Mouse (Mus musculus) kidney, embryonic 15.5 days (tissue): Measurements from ENCODE around the gene Catsperd. TPM values are rescaled to one million over a fixed set of nuclear protein-coding genes. Genes with fewer than 3 reads are reported as not detected.
"Not testable (repeated sequence)": the region's sequence is repeated elsewhere in the genome, so short reads cannot be mapped to it uniquely, and the experiment has no call there.

ENCODE experiments used
- ATAC-seq: fragments of 200-750 bp; cut with Nextera tagmentation; replicated peaks from 2 replicates; pipeline ENCODE4 v1.8.0; 2017; ENCODE audit warnings: moderate TSS enrichment; ENCODE audit not compliant: low FRiP score
- H3K27ac ChIP-seq: fragments of 300-500 bp; sonication (generic); 2 replicates; pipeline ENCODE4 v1.5.1; 2015; ENCODE audit warnings: mild to moderate bottlenecking, inconsistent platforms
- H3K27me3 ChIP-seq: fragments of 300-500 bp; sonication (generic); 2 replicates; pipeline ENCODE4 v1.6.1; 2015; ENCODE audit warnings: inconsistent platforms
- H3K36me3 ChIP-seq: fragments of 300-500 bp; sonication (generic); 2 replicates; pipeline ENCODE4 v1.6.1; 2015; ENCODE audit warnings: inconsistent platforms
- H3K4me1 ChIP-seq: fragments of 300-500 bp; sonication (generic); 2 replicates; pipeline ENCODE4 v1.6.1; 2015; ENCODE audit warnings: inconsistent platforms
- H3K4me2 ChIP-seq: fragments of 300-500 bp; sonication (generic); 2 replicates; pipeline ENCODE4 v1.6.1; 2015; ENCODE audit warnings: moderate library complexity, mild to moderate bottlenecking, inconsistent platforms
- H3K4me3 ChIP-seq: fragments of 300-500 bp; sonication (generic); replicated peaks from 2 replicates; pipeline ENCODE4 v1.5.1; 2015; ENCODE audit warnings: mild to moderate bottlenecking, inconsistent platforms
- H3K9ac ChIP-seq: fragments of 300-500 bp; sonication (generic); 2 replicates; pipeline ENCODE4 v1.6.1; 2015; ENCODE audit warnings: mild to moderate bottlenecking, inconsistent platforms
- H3K9me3 ChIP-seq: fragments of 300-500 bp; sonication (generic); replicated peaks from 2 replicates; pipeline ENCODE4 v1.6.1; 2016; ENCODE audit warnings: inconsistent platforms
- WGBS: fragments of 180-500 bp; shearing (Covaris S2); methylation state at CpG from one replicate; pipeline ENCODE4 v1.1.7; 2015; ENCODE audit warnings: mixed read lengths; 5-methylcytosine and 5-hydroxymethylcytosine counted together
- polyA plus RNA-seq: library from polyadenylated mRNA; unstranded; fragments of >200 nt; fragmentation: Nextera tagmentation; extraction: Ambion mirVana; gene quantifications from 2 replicates; pipeline ENCODE4 v1.2.1, GENCODE M21; 2015

Gene Catsperd
- polyA plus RNA-seq, 1 experiment from 2014 or later = 0.93 TPM

- ATAC-seq = no peak
- WGBS = 22% methylated on average over 14 of the region's 14 CpGs
- Histone ChIP-seq H3K9ac (peak overlapping the region; percentile 56), H3K4me1 (peaks cover 46% of the 10 kb centered on the region), H3K27me3 (no peaks in the 10 kb centered on the region), H3K9me3 (no peaks in the 10 kb centered on the region), H3K4me2 (peak overlapping the region; percentile 91), H3K36me3 (peaks cover 55% of the 10 kb centered on the region), H3K27ac (peak overlapping the region; percentile 92; the same call in 1 of the 2 replicates), H3K4me3 (peak overlapping the region; percentile 70)
These were observed 13.4 kb upstream of the Catsperd start for GRCm38 (mm10) chr17:56614391-56615135.

GRCm38 (mm10) chr17:56615136-56615784, 12.7 kb upstream of the Catsperd start:
- Histone ChIP-seq H3K4me3 (peak overlapping the region; percentile 70), H3K4me1 (peaks cover 43% of the 10 kb centered on the region), H3K27me3 (no peaks in the 10 kb centered on the region), H3K27ac (no peak overlapping the region), H3K9ac (peak overlapping the region; percentile 56), H3K36me3 (peaks cover 62% of the 10 kb centered on the region), H3K9me3 (no peaks in the 10 kb centered on the region), H3K4me2 (peak overlapping the region; percentile 91)
- no peak for ATAC-seq
- 86% methylated on average over 11 of the region's 11 CpGs for WGBS

GRCm38 (mm10) chr17:56615792-56616191, 12.2 kb upstream of the Catsperd start:
- no peak overlapping the region for H3K4me2 ChIP-seq
- no peak overlapping the region for H3K4me3 ChIP-seq
- 93% methylated on average over 4 of the region's 4 CpGs for WGBS
- no peak overlapping the region for H3K27ac ChIP-seq
- H3K4me1 ChIP-seq = peaks cover 38% of the 10 kb centered on the region
- ATAC-seq = no peak
- no peaks in the 10 kb centered on the region for H3K27me3 ChIP-seq
- no peak overlapping the region for H3K9ac ChIP-seq
- peaks cover 68% of the 10 kb centered on the region for H3K36me3 ChIP-seq
- H3K9me3 ChIP-seq = no peaks in the 10 kb centered on the region

- Histone ChIP-seq H3K4me2 (no peak overlapping the region), H3K9me3 (no peaks in the 10 kb centered on the region), H3K9ac (no peak overlapping the region), H3K27ac (no peak overlapping the region), H3K4me1 (peaks cover 34% of the 10 kb centered on the region), H3K36me3 (peaks cover 76% of the 10 kb centered on the region), H3K4me3 (no peak overlapping the region), H3K27me3 (no peaks in the 10 kb centered on the region)
- ATAC-seq = no peak
- WGBS = 77% methylated on average over 3 of the region's 3 CpGs
These were observed 11.2 kb upstream of the Catsperd start for GRCm38 (mm10) chr17:56616725-56617124.

DNA sequence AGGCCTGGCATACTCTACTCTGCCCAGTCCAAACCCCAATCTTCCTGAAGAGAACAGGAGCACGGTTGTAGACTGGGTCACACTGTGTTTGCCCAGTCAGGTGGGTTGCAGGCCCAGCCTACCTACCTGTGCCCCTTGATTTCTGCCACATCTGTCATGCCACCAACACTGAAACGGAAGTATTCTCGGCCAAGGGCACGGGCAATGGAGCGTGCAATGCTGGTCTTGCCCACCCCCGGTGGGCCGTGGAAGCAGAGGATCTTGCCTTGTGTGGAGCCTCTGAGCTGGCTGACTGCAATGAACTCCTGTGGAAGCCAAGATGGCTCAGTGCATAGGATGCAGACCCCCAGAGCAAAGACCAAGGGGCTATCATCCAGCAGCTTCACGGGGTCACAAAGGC, 10.3 kb upstream of the Catsperd start:
- no peaks in the 10 kb centered on the region for H3K27me3 ChIP-seq
- H3K9me3 ChIP-seq = no peaks in the 10 kb centered on the region
- H3K4me3 ChIP-seq = no peak overlapping the region
- no peak overlapping the region for H3K4me2 ChIP-seq
- H3K4me1 ChIP-seq = peaks cover 25% of the 10 kb centered on the region
- ATAC-seq = no peak
- 75% methylated on average over 8 of the region's 8 CpGs for WGBS
- H3K9ac ChIP-seq = no peak overlapping the region
- H3K27ac ChIP-seq = no peak overlapping the region
- peaks cover 85% of the 10 kb centered on the region for H3K36me3 ChIP-seq

DNA sequence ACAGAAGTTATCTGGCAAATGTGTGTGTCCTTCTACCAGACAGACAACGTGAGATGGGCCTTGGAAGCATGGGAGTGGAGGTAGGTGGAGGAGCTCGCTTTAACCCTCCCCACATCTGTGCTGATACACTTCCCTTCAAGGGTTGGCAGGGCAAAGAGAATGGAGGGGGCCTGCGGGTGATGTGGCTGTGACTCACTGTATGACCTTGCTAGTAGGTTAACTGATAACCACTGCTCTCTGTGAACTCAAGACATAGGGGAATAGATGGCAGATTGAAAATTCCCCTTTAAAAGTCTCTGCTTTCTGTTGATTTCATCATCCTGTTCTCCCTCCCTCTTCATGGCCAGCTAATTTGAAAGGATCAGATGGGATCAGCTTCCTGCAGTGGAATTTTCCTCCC, 2.4 kb upstream of the Catsperd start:
- Histone ChIP-seq H3K9ac (peak overlapping the region; percentile 97; the same call in 1 of the 2 replicates), H3K4me3 (peak overlapping the region; percentile 97), H3K27me3 (no peaks in the 10 kb centered on the region), H3K4me2 (peak overlapping the region; percentile 95), H3K9me3 (no peaks in the 10 kb centered on the region), H3K4me1 (peaks cover 29% of the 10 kb centered on the region), H3K36me3 (peaks cover 42% of the 10 kb centered on the region), H3K27ac (no peak overlapping the region)
- no peak for ATAC-seq
- 79% methylated on average over 3 of the region's 3 CpGs for WGBS

GRCm38 (mm10) chr17:56626260-56626659, 1.7 kb upstream of the Catsperd start:
- Histone ChIP-seq H3K27ac (peak overlapping the region; percentile 75), H3K4me1 (peaks cover 29% of the 10 kb centered on the region), H3K36me3 (peaks cover 35% of the 10 kb centered on the region), H3K4me3 (peak overlapping the region; percentile 97), H3K9ac (peak overlapping the region; percentile 97), H3K27me3 (no peaks in the 10 kb centered on the region), H3K4me2 (peak overlapping the region; percentile 95), H3K9me3 (no peaks in the 10 kb centered on the region)
- WGBS = under 1% methylated on average over 28 of the region's 32 CpGs
- no peak; the same call in 1 of the 2 replicates for ATAC-seq

GRCm38 (mm10) chr17:56626754-56627470, 1.0 kb upstream of the Catsperd start, which contains the start of gene Lonp1:
TSS of gene Lonp1 (minus strand) at chr17:56626887.
- peak within 1 kb of the TSS; percentile 95 for H3K4me2 ChIP-seq
- H3K4me3 ChIP-seq = peak within 1 kb of the TSS; percentile 97
- peak; percentile 92 for ATAC-seq
- H3K4me1 ChIP-seq = peaks cover 29% of the 10 kb centered on the region
- H3K27ac ChIP-seq = peak within 1 kb of the TSS; percentile 93
- H3K36me3 ChIP-seq = peaks cover 29% of the 10 kb centered on the region
- peak within 1 kb of the TSS; percentile 97 for H3K9ac ChIP-seq
- no peaks in the 10 kb centered on the region for H3K27me3 ChIP-seq
- no peaks in the 10 kb centered on the region for H3K9me3 ChIP-seq
- under 1% methylated on average over 51 of the region's 51 CpGs for WGBS

DNA sequence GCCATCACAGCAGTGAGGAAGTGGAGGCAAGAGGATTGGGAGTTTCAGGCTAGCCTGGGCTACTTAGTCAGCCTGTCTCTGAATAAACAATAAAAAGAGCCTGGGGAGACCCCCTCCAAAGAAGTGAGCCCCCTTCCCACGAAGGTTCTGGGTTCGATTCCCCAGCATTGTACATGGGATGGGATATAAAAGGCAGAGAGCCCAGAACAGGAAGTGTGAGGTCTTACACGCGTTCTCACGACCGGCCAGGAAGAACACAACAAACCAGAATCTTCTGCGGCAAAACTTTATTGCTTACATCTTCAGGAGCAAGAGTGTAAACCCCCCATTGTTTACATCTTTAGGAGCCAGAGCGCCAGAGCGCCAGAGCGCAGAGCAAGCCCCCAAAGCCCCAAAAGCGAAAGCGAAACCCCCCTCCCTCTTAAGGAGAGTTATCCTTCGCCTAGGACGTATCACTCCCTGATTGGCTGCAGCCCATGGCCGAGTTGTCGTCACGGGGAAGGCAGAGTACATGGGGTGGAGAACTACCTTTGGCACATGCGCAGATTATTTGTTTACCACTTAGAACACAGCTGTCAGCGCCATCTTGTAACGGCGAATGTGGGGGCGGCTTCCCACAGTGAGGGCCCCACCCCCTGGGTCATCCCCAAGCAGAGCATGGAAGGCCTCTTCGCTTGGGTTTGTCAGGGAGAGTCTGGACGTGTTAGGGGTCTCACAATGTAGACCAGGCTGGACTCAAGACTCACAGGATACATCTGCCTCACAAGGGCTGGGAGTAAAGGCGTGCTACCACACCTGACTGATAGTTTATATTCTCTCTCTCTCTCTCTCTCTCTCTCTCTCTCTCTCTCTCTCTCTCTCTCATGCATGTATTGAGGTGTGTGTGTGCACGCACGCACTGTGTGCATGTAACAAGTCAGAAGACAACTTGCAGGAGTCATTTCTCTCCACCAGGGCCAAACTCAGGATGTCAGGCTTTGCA, 2.1 kb downstream of the Catsperd start:
- H3K9me3 ChIP-seq, H3K27me3 ChIP-seq, H3K27ac ChIP-seq, H3K36me3 ChIP-seq, H3K4me3 ChIP-seq, ATAC-seq, H3K9ac ChIP-seq, H3K4me2 ChIP-seq: not testable (repeated sequence)
- whole genome bisulfite sequencing = 88% methylated on average over 27 of the region's 27 CpGs
- peaks cover 23% of the 10 kb centered on the region for H3K4me1 ChIP-seq

DNA sequence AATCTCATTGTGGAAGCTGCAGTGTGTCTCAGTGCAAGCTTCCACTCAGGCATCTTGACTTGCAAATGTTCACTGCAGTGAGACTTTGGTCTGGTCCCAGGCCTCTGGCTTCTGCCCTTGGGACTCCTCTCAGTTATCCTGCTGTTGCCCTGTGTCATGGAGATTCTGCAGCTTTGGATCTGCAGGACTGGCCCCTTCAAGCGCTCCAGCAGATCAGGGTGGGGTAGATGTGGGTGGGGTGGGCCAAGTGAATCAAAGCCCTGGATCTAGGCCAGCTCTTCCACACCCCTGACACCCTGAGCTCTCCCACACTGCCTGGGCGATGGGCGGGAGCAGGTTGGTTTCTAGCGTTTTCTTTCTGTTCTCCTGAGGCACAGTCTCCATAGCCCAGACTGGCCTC, 3.9 kb downstream of the Catsperd start:
- Histone ChIP-seq H3K9ac (no peak overlapping the region), H3K9me3 (no peaks in the 10 kb centered on the region), H3K4me1 (peaks cover 11% of the 10 kb centered on the region), H3K27me3 (no peaks in the 10 kb centered on the region), H3K27ac (no peak overlapping the region), H3K36me3 (no peaks in the 10 kb centered on the region), H3K4me3 (no peak overlapping the region), H3K4me2 (no peak overlapping the region)
- ATAC-seq = no peak
- 52% methylated on average over 4 of the region's 4 CpGs for WGBS

- no peak overlapping the region for H3K4me2 ChIP-seq
- no peak overlapping the region for H3K9ac ChIP-seq
- no peaks in the 10 kb centered on the region for H3K4me1 ChIP-seq
- 83% methylated on average over 6 of the region's 6 CpGs for WGBS
- H3K9me3 ChIP-seq = no peaks in the 10 kb centered on the region
- no peak overlapping the region for H3K27ac ChIP-seq
- no peak for ATAC-seq
- H3K27me3 ChIP-seq = no peaks in the 10 kb centered on the region
- H3K36me3 ChIP-seq = no peaks in the 10 kb centered on the region
- no peak overlapping the region for H3K4me3 ChIP-seq
These were observed 6.1 kb downstream of the Catsperd start for GRCm38 (mm10) chr17:56634023-56634422.
